Comparison of ENCODE assay signal across 8 mouse cellular contexts in the genomic region with DNA sequence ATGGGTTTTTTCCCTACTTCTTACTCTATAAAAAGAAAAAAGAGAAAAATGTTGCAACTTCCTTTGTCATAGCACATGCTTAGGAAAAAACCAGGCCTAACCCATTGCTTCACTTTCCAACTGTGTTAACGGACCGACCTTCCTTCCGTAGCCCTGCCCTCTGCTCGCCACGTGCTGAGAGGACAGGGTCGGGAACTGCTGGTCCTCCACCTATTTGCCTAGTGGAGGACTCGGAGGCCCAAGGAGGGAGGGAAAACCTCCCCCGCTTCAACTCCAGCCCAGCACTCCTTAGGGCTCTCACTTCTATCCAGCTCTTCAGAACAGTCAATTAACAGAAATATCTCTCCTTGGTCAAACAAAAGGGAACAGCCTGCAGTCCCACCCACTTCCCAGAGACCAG. TPM values are rescaled to one million over a fixed set of nuclear protein-coding genes. Genes with fewer than 3 reads are reported as not detected.
DNase-seq lines count a peak whose midpoint lies in the region; ATAC-seq lines count a peak whose summit lies in the region.

No protein-coding gene starts in this region.

- ATAC-seq in liver, embryonic 13.5 days (ENCODE audit: low read depth): peak; percentile 43

- H3K4me1 ChIP-seq in liver, embryonic 13.5 days (replicated peaks): peaks cover 91% of the 10 kb centered on the region

- WGBS in liver, embryonic 13.5 days (ENCODE audit: insufficient replicate concordance): 15% methylated on average over 8 of the region's 8 CpGs

- peak overlapping the region; percentile 64 for H3K27ac ChIP-seq in liver, embryonic 13.5 days

- H3K4me3 ChIP-seq in liver, embryonic 13.5 days (replicated peaks): no peak overlapping the region

- peak overlapping the region; percentile 2; the same call in 1 of the 2 replicates for H3K9ac ChIP-seq in liver, embryonic 13.5 days

- peak overlapping the region; percentile 19 for H3K4me2 ChIP-seq in liver, embryonic 13.5 days

- no peaks in the 10 kb centered on the region for H3K36me3 ChIP-seq in liver, embryonic 13.5 days

- no peaks in the 10 kb centered on the region for H3K27me3 ChIP-seq in liver, embryonic 13.5 days

- peak; percentile 54 for DNase-seq in 3T3-L1 (ENCODE audit: low read depth, low spot score)
- DNase-seq in adrenal gland, postnatal 14 days: peak; percentile 79
- peak; percentile 50 for DNase-seq in heart, postnatal 4 days
- no peak for DNase-seq in liver, embryonic 13.5 days
- DNase-seq in yolk sac, embryonic 10.5 days (ENCODE audit: low spot score): peak; percentile 62
- DNase-seq in spleen, postnatal 36 days (ENCODE audit: low spot score in 2 of 2): no peak
- DNase-seq in gastrocnemius, postnatal 10 days: no peak
- no peak for DNase-seq in layer of hippocampus, adult 8-10 months (ENCODE audit: low spot score in 2 of 2)

- no peaks in the 10 kb centered on the region for H3K9me3 ChIP-seq in liver, embryonic 13.5 days (replicated peaks)

RNA-seq across cellular contexts. Expression of gene Mapkapk2, which starts 13.3 kb away (rescaled TPM):
- 159 and 180 TPM in 2 replicates for total RNA-seq in adrenal gland, postnatal 14 days (2021)
- total RNA-seq in heart, postnatal 4 days (2021): 100 to 1,000 TPM; 206 to 226 TPM
- 12.0 and 12.3 TPM in 2 replicates for polyA plus RNA-seq in liver, embryonic 13.5 days (2015; fragmentation: Nextera tagmentation; extraction: Ambion mirVana)
- 100 to 1,000 TPM; 171 to 177 TPM for total RNA-seq in gastrocnemius, postnatal 10 days (2021)
- 10 to 100 TPM; 27.7 to 42.7 (median 35.3) TPM for total RNA-seq in layer of hippocampus, adult 8-10 months (2022)

RNA-seq across cellular contexts. Expression of gene Dyrk3, which starts 53.9 kb away (rescaled TPM):
- 5.3 and 7.1 TPM in 2 replicates for total RNA-seq in adrenal gland, postnatal 14 days (2021)
- 1 to 10 TPM; 1.2 to 1.7 TPM for total RNA-seq in heart, postnatal 4 days (2021)
- polyA plus RNA-seq in liver, embryonic 13.5 days (2015; fragmentation: Nextera tagmentation; extraction: Ambion mirVana): 16.9 and 19.8 TPM in 2 replicates
- under 1 TPM; 0.12 to 0.14 TPM for total RNA-seq in gastrocnemius, postnatal 10 days (2021)
- 10 to 100 TPM; 13.5 to 17.6 (median 14.6) TPM for total RNA-seq in layer of hippocampus, adult 8-10 months (2022)

Comparison
In these comparisons a context has a peak if more than half of its experiments do, and no peak if none do; other contexts are left out.
1. DNase-seq: peak in 3T3-L1 (single experiment), adrenal gland, postnatal 14 days (single experiment), heart, postnatal 4 days (single experiment) and yolk sac, embryonic 10.5 days (single experiment); none in liver, embryonic 13.5 days (single experiment), spleen, postnatal 36 days (0 of 2), gastrocnemius, postnatal 10 days (single experiment) and layer of hippocampus, adult 8-10 months (0 of 2).